Mouse (Mus musculus) urinary bladder, postnatal 14 days (tissue): ENCODE data around the gene Notch3.

Experiments used
- DNase-seq: peaks from one replicate; pipeline ENCODE4 v3.0.0; 2021; ENCODE audit warnings: low spot score

Notch3 gene

GRCm38 (mm10) chr17:32165803-32166595, 653 bp downstream of the Notch3 start:
- DNase-seq: peak; percentile 56

- DNase-seq: no peak
These were observed 1.3 kb downstream of the Notch3 start for GRCm38 (mm10) chr17:32165266-32165802.

GRCm38 (mm10) chr17:32164780-32165179, 1.9 kb downstream of the Notch3 start:
- no peak for DNase-seq

- DNase-seq: no peak
These were observed 2.6 kb downstream of the Notch3 start for GRCm38 (mm10) chr17:32163910-32164650.

GRCm38 (mm10) chr17:32162112-32162850, 4.4 kb downstream of the Notch3 start:
- peak; percentile 92 for DNase-seq

- DNase-seq: no peak
These were observed 5.8 kb downstream of the Notch3 start for GRCm38 (mm10) chr17:32160882-32161281.

- no peak for DNase-seq
These were observed 7.8 kb downstream of the Notch3 start for GRCm38 (mm10) chr17:32158841-32159240.

GRCm38 (mm10) chr17:32146718-32147117, 19.9 kb downstream of the Notch3 start:
- DNase-seq: no peak

GRCm38 (mm10) chr17:32142907-32143854, 23.5 kb downstream of the Notch3 start:
- DNase-seq: peak; percentile 84

GRCm38 (mm10) chr17:32142234-32142633, 24.4 kb downstream of the Notch3 start:
- no peak for DNase-seq

GRCm38 (mm10) chr17:32133375-32133774, 33.3 kb downstream of the Notch3 start:
- DNase-seq: no peak

GRCm38 (mm10) chr17:32132087-32132486, 34.6 kb downstream of the Notch3 start:
- no peak for DNase-seq

GRCm38 (mm10) chr17:32130506-32130905, 36.1 kb downstream of the Notch3 start:
- no peak for DNase-seq

GRCm38 (mm10) chr17:32127195-32127594, 39.5 kb downstream of the Notch3 start:
- DNase-seq: no peak

GRCm38 (mm10) chr17:32125407-32125806, 41.2 kb downstream of the Notch3 start:
- DNase-seq: no peak

GRCm38 (mm10) chr17:32123545-32123944, 43.1 kb downstream of the Notch3 start:
- no peak for DNase-seq

GRCm38 (mm10) chr17:32122587-32122970, 44.1 kb downstream of the Notch3 start:
- peak; percentile 14 for DNase-seq

GRCm38 (mm10) chr17:32121833-32122586, 44.6 kb downstream of the Notch3 start:
- peak; percentile 34 for DNase-seq

GRCm38 (mm10) chr17:32120771-32121532, 45.7 kb downstream of the Notch3 start:
- no peak for DNase-seq

GRCm38 (mm10) chr17:32119196-32119595, 47.5 kb downstream of the Notch3 start:
- no peak for DNase-seq
